Mouse (Mus musculus) kidney, adult 8-10 months (tissue): Measurements from ENCODE around the gene Tubg2.

ENCODE experiments used
- DNase-seq, 2 experiments: peaks; one replicate each; pipeline ENCODE4 v3.0.0; 2022

Gene Tubg2

GRCm38 (mm10) chr11:101200986-101201385 lies 45.3 kb downstream of the Tubg2 start:
- peak in 1 of 2 experiments; percentile 25 for DNase-seq
